ENCODE assay signal across 8 mouse cellular contexts in genomic region chr17:30005103-30005443, GRCm38 (mm10). TPM values are rescaled to one million over a fixed set of nuclear protein-coding genes. Genes with fewer than 3 reads are reported as not detected.
DNase-seq lines count a peak whose midpoint lies in the region; ATAC-seq and TF ChIP-seq lines count a peak whose summit lies in the region.

No protein-coding gene starts in this region.

- H3K27me3 ChIP-seq in C2C12 (ENCODE audit: control insufficient read depth, insufficient read depth, insufficient read length): no peaks in the 10 kb centered on the region
- no peaks in the 10 kb centered on the region for H3K27me3 ChIP-seq in forebrain, embryonic 12.5 days
- no peaks in the 10 kb centered on the region for H3K27me3 ChIP-seq in liver, embryonic 13.5 days

- no peak for TF ChIP-seq CTCF in gastrocnemius, adult 2 months (IDR thresholded peaks at IDR 0.05)
- TF ChIP-seq CTCF in C2C12 (IDR thresholded peaks at IDR 0.05; ENCODE audit: control insufficient read depth, insufficient read depth, insufficient read length): no peak

- H3K79me2 ChIP-seq in C2C12 (ENCODE audit: control insufficient read depth, insufficient read depth): peaks cover 51% of the 10 kb centered on the region

- no peak for DNase-seq in gastrocnemius, adult 2 months
- no peak for DNase-seq in gastrocnemius, postnatal 25 days
- DNase-seq in liver, embryonic 13.5 days: no peak
- no peak for DNase-seq in gastrocnemius, postnatal 14 days
- DNase-seq in embryo, embryonic 10.5 days (ENCODE audit: low spot score): no peak
- no peak for DNase-seq in thymus, adult 18-20 months

- H3K4me1 ChIP-seq in forebrain, embryonic 12.5 days: peaks cover 44% of the 10 kb centered on the region
- peaks cover 47% of the 10 kb centered on the region for H3K4me1 ChIP-seq in liver, embryonic 13.5 days (replicated peaks)

- no peaks in the 10 kb centered on the region for H3K9me3 ChIP-seq in forebrain, embryonic 12.5 days
- H3K9me3 ChIP-seq in liver, embryonic 13.5 days (replicated peaks): no peaks in the 10 kb centered on the region

- ATAC-seq in forebrain, embryonic 12.5 days (ENCODE audit: low FRiP score): peak; percentile 65; the same call in 1 of the 2 replicates
- ATAC-seq in liver, embryonic 13.5 days (ENCODE audit: low read depth): peak; percentile 3; the same call in 1 of the 2 replicates

- H3K27ac ChIP-seq in gastrocnemius, adult 2 months: peak overlapping the region; percentile 99
- H3K27ac ChIP-seq in forebrain, embryonic 12.5 days: peak overlapping the region; percentile 100
- peak overlapping the region; percentile 99 for H3K27ac ChIP-seq in liver, embryonic 13.5 days

- peak overlapping the region; percentile 94 for H3K4me3 ChIP-seq in gastrocnemius, adult 2 months
- H3K4me3 ChIP-seq in C2C12 (ENCODE audit: insufficient read depth, poor library complexity, severe bottlenecking): peak overlapping the region; percentile 57
- H3K4me3 ChIP-seq in forebrain, embryonic 12.5 days (replicated peaks): peak overlapping the region; percentile 99
- peak overlapping the region; percentile 98 for H3K4me3 ChIP-seq in liver, embryonic 13.5 days (replicated peaks)

- intact Hi-C loops in gastrocnemius, adult 2 months (cut with DNase I): loop anchor here (10.0 kb wide), 1 partner anchor 190 kb away; no protein-coding TSS in a partner anchor
- intact Hi-C loops in gastrocnemius, postnatal 14 days (cut with DNase I; ENCODE audit: low total_unique reads): no loop called here

- H3K79me3 ChIP-seq in C2C12 (ENCODE audit: low read depth): peaks cover 48% of the 10 kb centered on the region

- H3K9ac ChIP-seq in forebrain, embryonic 12.5 days: peak overlapping the region; percentile 99
- peak overlapping the region; percentile 99 for H3K9ac ChIP-seq in liver, embryonic 13.5 days

- H3K36me3 ChIP-seq in C2C12 (ENCODE audit: control insufficient read depth, insufficient read depth): peaks cover 4% of the 10 kb centered on the region
- H3K36me3 ChIP-seq in forebrain, embryonic 12.5 days (replicated peaks): peaks cover 3% of the 10 kb centered on the region; the same call in 1 of the 2 replicates
- no peaks in the 10 kb centered on the region for H3K36me3 ChIP-seq in liver, embryonic 13.5 days

- peak overlapping the region; percentile 74 for H3ac ChIP-seq in C2C12 (ENCODE audit: control insufficient read depth, insufficient read length, low read depth)

- peak overlapping the region; percentile 76 for H3K4me2 ChIP-seq in forebrain, embryonic 12.5 days
- H3K4me2 ChIP-seq in liver, embryonic 13.5 days: peak overlapping the region; percentile 91

- 1% methylated on average over 33 of the region's 47 CpGs for WGBS in forebrain, embryonic 12.5 days
- WGBS in liver, embryonic 13.5 days (ENCODE audit: insufficient replicate concordance): under 1% methylated on average over 35 of the region's 47 CpGs

TF ChIP-seq in C2C12, 6 proteins besides CTCF, POLR2A, EP300 and RAD21:
- TF ChIP-seq MYOG (IDR thresholded peaks at IDR 0.05; ENCODE audit: control insufficient read depth, extremely low read depth, insufficient read length): no peak
- TF ChIP-seq MYOD1 (IDR thresholded peaks at IDR 0.05; ENCODE audit: control insufficient read depth, insufficient read length, low read depth): no peak
- no peak for TF ChIP-seq USF1 (IDR thresholded peaks at IDR 0.05; ENCODE audit: low read depth)
- TF ChIP-seq MAX (IDR thresholded peaks at IDR 0.05): no peak
- TF ChIP-seq FOSL1 (IDR thresholded peaks at IDR 0.05; ENCODE audit: insufficient read depth, low read length, poor library complexity, severe bottlenecking): no peak
- TF ChIP-seq CEBPB (IDR thresholded peaks at IDR 0.05; ENCODE audit: low read depth): no peak

RNA-seq across cellular contexts. Expression of gene Zfand3, which starts 0.5 kb away (rescaled TPM):
- total RNA-seq in gastrocnemius, adult 2 months (2021): 100 to 1,000 TPM; 193 to 204 TPM
- 100 to 1,000 TPM; 138 to 143 TPM for total RNA-seq in gastrocnemius, postnatal 25 days (2021)
- 78.6 TPM for polyA plus RNA-seq in C2C12 (2012; fragmentation: generic; extraction: Trizol)
- polyA plus RNA-seq in forebrain, embryonic 12.5 days (2016; fragmentation: Nextera tagmentation; extraction: Ambion mirVana): 77.3 and 83.5 TPM in 2 replicates
- polyA plus RNA-seq in liver, embryonic 13.5 days (2015; fragmentation: Nextera tagmentation; extraction: Ambion mirVana): 13.7 and 14.5 TPM in 2 replicates
- 100 to 1,000 TPM in 1 of 2 experiments, 10 to 100 TPM in 1; 85.6 to 105 TPM for total RNA-seq in gastrocnemius, postnatal 14 days (2021)

RNA-seq across cellular contexts. Expression of gene Mdga1, which starts 35.2 kb away (rescaled TPM):
- 10 to 100 TPM; 29.5 to 41.3 TPM for total RNA-seq in gastrocnemius, adult 2 months (2021)
- 10 to 100 TPM; 45.0 to 47.1 TPM for total RNA-seq in gastrocnemius, postnatal 25 days (2021)
- 2.0 TPM for polyA plus RNA-seq in C2C12 (2012; fragmentation: generic; extraction: Trizol)
- 8.8 and 9.0 TPM in 2 replicates for polyA plus RNA-seq in forebrain, embryonic 12.5 days (2016; fragmentation: Nextera tagmentation; extraction: Ambion mirVana)
- polyA plus RNA-seq in liver, embryonic 13.5 days (2015; fragmentation: Nextera tagmentation; extraction: Ambion mirVana): 1.0 and 1.1 TPM in 2 replicates
- 10 to 100 TPM; 50.6 to 51.2 TPM for total RNA-seq in gastrocnemius, postnatal 14 days (2021)
